Mouse (Mus musculus): ENCODE results near the gene Kpna4.

The Kpna4 gene

GRCm38 (mm10) chr3:69126509-69127345 is at the start of gene Kpna4:
Gene Kpna4, minus strand, starts transcription at chr3:69127113.
- peak; percentile 96 for DNase-seq

DNA sequence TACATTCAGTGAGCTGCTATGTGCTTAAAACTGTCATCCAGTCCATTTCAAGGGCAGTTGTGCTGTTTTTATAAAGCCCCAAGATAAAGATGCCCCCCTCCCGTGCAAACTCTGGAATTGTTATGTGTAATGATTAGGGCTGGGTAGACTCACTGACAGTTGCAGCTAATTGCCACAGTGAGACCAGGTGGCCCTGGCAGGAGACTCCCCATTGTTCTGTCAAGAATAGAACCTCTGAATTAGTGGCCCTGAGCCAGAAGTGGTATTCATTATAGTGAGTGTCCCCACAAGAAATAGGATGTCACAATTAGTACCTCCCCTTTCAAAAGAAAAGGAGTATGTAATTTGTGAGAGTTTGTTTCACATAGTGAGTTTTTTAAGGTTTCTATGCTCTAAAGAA is 48.3 kb upstream of the Kpna4 start:
- DNase-seq, result no peak

- DNase-seq, result no peak
These were observed 44.2 kb upstream of the Kpna4 start for GRCm38 (mm10) chr3:69171123-69171522.

DNA sequence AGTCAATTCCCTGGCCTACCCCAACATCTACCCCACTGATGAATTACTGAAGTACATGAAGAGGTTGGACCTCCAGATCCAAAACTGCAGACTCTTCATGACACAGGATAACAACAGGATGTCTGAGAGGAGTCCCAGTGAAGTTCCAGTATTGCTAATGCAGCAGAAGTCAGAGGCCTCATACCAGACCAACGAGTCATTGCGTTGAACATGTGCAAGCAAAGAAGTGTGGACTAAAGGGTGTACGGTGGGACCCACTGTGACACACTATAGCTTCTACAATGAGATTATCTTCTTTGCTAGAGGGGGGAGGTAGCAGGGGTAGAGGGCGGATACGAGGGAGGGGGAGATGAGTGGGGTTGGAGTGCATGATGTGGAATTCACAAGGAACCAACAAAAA is 42.9 kb upstream of the Kpna4 start:
- no peak for DNase-seq

- no peak for DNase-seq
These were observed 41.8 kb upstream of the Kpna4 start for GRCm38 (mm10) chr3:69168724-69169123.

DNA sequence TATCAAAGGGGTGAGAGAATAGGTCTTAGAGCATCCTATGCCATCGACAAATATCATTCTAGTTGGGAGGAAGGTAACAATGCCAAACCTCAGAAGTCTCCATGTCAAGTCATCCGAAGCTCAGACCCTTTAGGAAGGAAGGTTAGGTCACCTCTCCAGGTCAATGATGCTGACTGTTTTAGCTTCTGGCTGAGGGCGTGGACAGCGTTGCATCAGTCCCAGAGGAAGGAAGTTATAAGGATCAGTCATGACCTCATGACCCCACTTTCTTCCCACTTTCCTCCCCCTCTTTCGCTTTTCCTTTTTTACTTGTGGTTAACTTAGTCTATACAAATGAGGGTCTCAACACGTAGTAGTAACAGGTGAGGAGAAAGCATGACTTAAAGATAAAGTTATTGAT is 36.1 kb upstream of the Kpna4 start:
- DNase-seq, result no peak

DNA sequence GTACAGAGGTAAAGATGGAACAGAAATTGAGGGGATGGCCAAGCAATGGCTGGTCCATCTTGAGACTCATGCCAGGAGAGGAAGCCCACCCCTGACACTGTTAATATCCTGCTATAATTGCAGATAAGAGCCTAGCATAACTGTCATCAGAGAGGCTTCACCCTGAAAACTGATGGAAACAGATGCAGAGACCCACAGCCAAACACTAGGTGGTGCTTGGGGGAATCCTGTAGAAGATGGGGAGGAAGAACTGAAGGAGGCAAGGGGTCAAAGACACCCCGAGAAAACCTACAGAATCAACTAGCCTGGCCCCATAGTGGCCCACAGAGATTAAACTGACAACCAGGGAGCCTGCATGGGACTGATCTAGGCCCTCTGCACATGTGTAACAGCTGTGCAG is 33.5 kb upstream of the Kpna4 start:
- DNase-seq, result no peak

DNA sequence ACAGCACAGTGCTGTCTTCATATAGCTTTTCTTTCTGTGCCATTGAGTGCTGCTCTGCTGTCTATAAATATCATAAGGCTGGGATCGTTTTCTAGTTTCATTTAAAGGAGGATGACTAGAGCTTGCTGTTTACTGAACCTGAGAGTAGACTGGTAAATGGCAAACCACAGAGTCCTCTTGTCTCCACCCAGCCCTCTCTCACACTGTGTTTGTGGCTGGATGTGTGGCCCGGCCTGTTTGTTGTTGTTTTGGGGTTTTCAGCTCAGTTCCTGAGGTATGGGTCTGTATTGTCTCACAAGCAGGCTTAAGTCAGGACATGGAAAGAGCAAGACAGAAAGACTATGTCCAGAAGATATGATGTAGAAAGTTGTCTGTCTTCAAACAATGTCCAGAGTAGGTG is 32.6 kb upstream of the Kpna4 start:
- DNase-seq, result no peak

GRCm38 (mm10) chr3:69157886-69158285 is 31.0 kb upstream of the Kpna4 start:
- no peak for DNase-seq

- DNase-seq, result peak; percentile 8
These were observed 29.6 kb upstream of the Kpna4 start for GRCm38 (mm10) chr3:69156484-69156883.

DNA sequence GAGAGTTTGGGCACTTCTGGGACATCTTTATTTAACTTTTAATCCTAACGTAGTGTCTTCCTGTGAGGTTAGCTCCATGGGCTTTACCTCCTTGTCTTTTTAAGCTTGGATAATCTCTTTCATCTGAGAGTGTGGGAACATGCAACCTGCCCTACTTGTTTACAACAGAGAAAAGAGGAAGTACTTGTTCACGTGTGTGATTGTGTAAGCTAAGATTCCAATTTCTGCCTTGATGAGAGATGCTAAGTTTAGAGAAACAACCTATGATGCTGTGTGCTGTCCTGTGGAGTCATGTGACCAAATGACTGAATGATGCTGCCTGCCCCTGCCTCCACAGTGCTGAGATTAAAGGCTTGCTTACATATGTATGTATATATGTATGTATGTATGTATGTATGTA is 27.8 kb upstream of the Kpna4 start:
- no peak for DNase-seq

GRCm38 (mm10) chr3:69150921-69151320 is 24.0 kb upstream of the Kpna4 start:
- no peak for DNase-seq

- no peak for DNase-seq
These were observed 15.6 kb upstream of the Kpna4 start for GRCm38 (mm10) chr3:69142372-69142994.

GRCm38 (mm10) chr3:69140851-69141250 is 13.9 kb upstream of the Kpna4 start:
- DNase-seq, result no peak

GRCm38 (mm10) chr3:69136059-69136458 is 9.1 kb upstream of the Kpna4 start:
- DNase-seq, result no peak

GRCm38 (mm10) chr3:69130973-69131372 is 4.1 kb upstream of the Kpna4 start:
- DNase-seq, result no peak

DNA sequence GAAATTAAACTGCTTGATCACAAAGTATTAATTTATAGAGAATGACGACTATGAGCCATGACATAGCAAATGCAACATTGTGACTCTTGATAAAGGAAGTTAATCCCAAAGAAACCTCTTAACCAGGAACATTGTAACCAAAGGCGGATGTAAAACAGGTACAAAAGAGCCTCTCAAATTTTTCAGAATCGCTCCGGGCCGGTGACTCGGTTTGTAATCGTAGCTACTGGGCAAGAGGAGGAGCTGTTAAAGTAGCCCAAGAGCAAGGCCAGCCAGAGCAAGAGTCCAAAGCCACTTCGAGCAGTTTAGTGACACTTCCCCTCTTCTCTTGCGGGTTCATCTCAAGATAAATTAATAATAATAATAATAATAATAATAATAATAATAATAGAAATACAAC is 780 bp upstream of the Kpna4 start:
- peak; percentile 7 for DNase-seq

- no peak for DNase-seq
These were observed 399 bp upstream of the Kpna4 start for GRCm38 (mm10) chr3:69127346-69127678.

DNA sequence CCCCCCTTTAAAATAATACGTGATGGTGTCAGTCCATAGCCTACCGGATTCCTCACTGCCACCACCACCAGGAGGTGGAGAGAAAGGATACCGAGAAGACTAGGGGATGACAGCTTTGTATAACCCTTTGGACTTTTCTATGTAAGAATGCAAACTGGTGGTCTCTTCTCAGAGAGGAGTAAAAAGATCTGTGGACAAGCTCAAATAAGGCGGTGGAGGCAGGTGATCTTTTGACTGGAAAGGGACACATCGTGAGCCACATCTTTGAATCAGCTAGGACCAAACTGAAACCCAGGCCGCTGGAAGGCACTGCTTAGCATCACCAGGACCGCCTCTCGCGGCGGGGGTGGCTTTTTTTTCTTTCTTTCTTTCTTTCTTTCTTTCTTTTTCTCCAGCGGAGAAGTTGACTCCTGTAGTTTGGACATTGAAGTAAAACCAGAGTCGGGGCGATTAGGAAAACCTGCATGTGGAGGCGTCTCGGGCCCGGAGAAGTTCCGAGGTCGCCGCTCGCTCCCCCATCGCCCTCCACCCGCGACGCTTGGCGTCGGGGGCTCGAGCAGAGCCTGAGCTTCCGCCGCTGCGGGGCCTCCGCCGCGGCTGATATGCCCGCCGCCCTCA is 913 bp downstream of the Kpna4 start:
- DNase-seq, result peak; percentile 31

DNA sequence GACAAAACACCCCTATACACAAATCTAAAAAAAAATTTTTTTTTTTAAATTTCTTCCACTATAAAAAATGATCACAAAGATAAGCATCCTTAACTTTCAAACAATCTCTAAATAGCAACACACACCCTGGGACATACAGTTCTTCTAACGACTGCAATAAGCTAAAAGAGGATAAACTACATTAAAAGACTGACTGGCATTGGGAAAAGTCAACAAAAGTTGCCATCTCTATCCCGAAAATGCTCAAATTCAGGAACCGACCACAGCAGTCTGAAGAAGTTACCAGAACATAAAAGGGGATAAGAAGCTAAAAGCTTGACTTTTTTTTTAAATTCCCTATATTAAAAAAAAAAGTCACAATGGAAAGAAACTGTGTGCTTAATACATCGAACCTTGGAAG is 1.5 kb downstream of the Kpna4 start:
- no peak for DNase-seq

DNA sequence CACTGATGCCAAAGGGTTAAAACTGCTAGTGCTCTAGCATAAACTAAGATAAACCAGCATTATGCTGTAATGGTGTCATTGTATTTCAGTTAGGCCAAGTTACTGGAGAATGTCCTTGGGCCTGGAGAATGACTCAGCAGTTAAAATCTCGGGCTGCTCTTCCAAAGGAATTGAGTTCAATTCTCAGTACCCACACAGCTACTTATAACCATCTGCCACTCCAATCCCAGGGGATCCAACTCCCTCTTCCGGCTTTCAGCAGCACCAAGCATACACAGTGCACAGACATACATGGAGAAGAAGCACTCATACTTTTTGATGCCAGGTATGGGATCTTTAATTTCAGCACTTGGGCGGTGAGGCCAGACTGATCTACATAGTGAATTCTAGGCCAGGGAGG is 8.1 kb downstream of the Kpna4 start:
- DNase-seq, result no peak

GRCm38 (mm10) chr3:69114760-69115159 is 12.2 kb downstream of the Kpna4 start:
- DNase-seq, result no peak

- no peak for DNase-seq
These were observed 13.0 kb downstream of the Kpna4 start for GRCm38 (mm10) chr3:69113956-69114355.

DNA sequence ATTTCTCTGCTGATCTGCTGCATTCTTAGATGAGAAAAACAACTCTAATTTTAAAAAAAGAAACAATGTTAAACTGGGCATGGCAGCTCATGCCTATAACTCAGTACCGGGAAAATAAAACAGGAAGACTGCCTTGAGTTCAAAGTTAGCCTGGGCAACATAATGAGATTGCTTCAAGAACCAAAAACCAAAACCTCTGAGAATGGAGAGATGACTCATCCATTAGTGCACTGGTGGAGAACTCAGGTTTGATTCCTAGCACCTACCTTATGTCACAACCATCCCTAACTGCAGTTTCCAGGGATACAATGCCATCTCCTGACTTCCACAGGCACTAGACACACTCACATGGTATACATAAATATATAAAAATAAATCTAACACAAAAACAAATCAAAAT is 17.8 kb downstream of the Kpna4 start:
- no peak for DNase-seq
